Mouse (Mus musculus) intestine, postnatal 0 days (tissue): Measurements from ENCODE around the gene Rbm47. TPM values are rescaled to one million over a fixed set of nuclear protein-coding genes. Genes with fewer than 3 reads are reported as not detected.

Source experiments
- ATAC-seq: fragments of 200-750 bp; cut with Nextera tagmentation; 2 replicates; pipeline ENCODE4 v1.8.0; 2017; ENCODE audit warnings: mild to moderate bottlenecking, moderate TSS enrichment, moderate library complexity
- H3K27ac ChIP-seq: fragments of 300-500 bp; sonication (generic); 2 replicates; pipeline ENCODE4 v1.5.1; 2014; ENCODE audit warnings: mild to moderate bottlenecking, low read depth, low read length, moderate library complexity
- H3K27me3 ChIP-seq: fragments of 300-500 bp; sonication (generic); replicated peaks from 2 replicates; pipeline ENCODE4 v1.6.1; 2014; ENCODE audit warnings: low read length, mixed read lengths; ENCODE audit not compliant: control insufficient read depth, insufficient read depth
- H3K36me3 ChIP-seq: fragments of 300-500 bp; sonication (generic); 2 replicates; pipeline ENCODE4 v1.6.1; 2014; ENCODE audit warnings: mild to moderate bottlenecking, moderate library complexity; ENCODE audit not compliant: control insufficient read depth, insufficient read depth
- H3K4me1 ChIP-seq: fragments of 300-500 bp; sonication (generic); replicated peaks from 2 replicates; pipeline ENCODE4 v1.6.1; 2014; ENCODE audit warnings: antibody characterized with exemption, low read length, mixed read lengths; ENCODE audit not compliant: control insufficient read depth, insufficient read depth
- H3K4me2 ChIP-seq: fragments of 300-500 bp; sonication (generic); replicated peaks from 2 replicates; pipeline ENCODE4 v1.6.1; 2014; ENCODE audit warnings: low read depth, mild to moderate bottlenecking, moderate library complexity
- H3K4me3 ChIP-seq: fragments of 300-500 bp; sonication (generic); 2 replicates; pipeline ENCODE4 v1.5.1; 2014; ENCODE audit warnings: low read depth, low read length
- H3K9ac ChIP-seq: fragments of 300-500 bp; sonication (generic); 2 replicates; pipeline ENCODE4 v1.6.1; 2014; ENCODE audit warnings: mild to moderate bottlenecking, low read depth, low read length
- H3K9me3 ChIP-seq: fragments of 300-500 bp; sonication (generic); 2 replicates; pipeline ENCODE4 v1.6.1; 2016; ENCODE audit warnings: mixed run types; ENCODE audit not compliant: control insufficient read depth
- CTCF ChIP-seq: sonication (generic); IDR thresholded peaks from 2 replicates; pipeline ENCODE4 v1.5.1; 2016; ENCODE audit warnings: low read depth, mild to moderate bottlenecking, control low read depth, antibody characterized with exemption, moderate library complexity
- WGBS: fragments of 180-500 bp; shearing (Covaris S2); extraction: QIAGEN DNeasy Blood & Tissue Kit; methylation state at CpG from one replicate; pipeline ENCODE4 v1.1.7; 2014; 5-methylcytosine and 5-hydroxymethylcytosine counted together
- polyA plus RNA-seq: library from polyadenylated mRNA; unstranded; fragments of >200 nt; fragmentation: Nextera tagmentation; extraction: Ambion mirVana; gene quantifications from 2 replicates; pipeline ENCODE4 v1.2.1, GENCODE M21; 2015

The Rbm47 gene
- polyA plus RNA-seq, 1 experiment from 2014 or later = 146 TPM

GRCm38 (mm10) chr5:66074235-66074634, 98.7 kb downstream of the Rbm47 start:
- peak overlapping the region; percentile 58 for H3K4me2 ChIP-seq
- H3K27me3 ChIP-seq = no peaks in the 10 kb centered on the region
- H3K4me3 ChIP-seq = no peak overlapping the region
- 72% methylated on average over 5 of the region's 5 CpGs for WGBS
- no peak for ATAC-seq
- no peak overlapping the region for H3K9ac ChIP-seq
- H3K36me3 ChIP-seq = no peaks in the 10 kb centered on the region
- no peak for TF ChIP-seq CTCF
- H3K9me3 ChIP-seq = no peaks in the 10 kb centered on the region
- H3K4me1 ChIP-seq = peaks cover 9% of the 10 kb centered on the region
- peak overlapping the region; percentile 86 for H3K27ac ChIP-seq

GRCm38 (mm10) chr5:66073604-66074164, 99.2 kb downstream of the Rbm47 start:
- Histone ChIP-seq H3K27me3 (no peaks in the 10 kb centered on the region), H3K9me3 (no peaks in the 10 kb centered on the region), H3K9ac (no peak overlapping the region), H3K4me2 (peak overlapping the region; percentile 58), H3K4me1 (peaks cover 12% of the 10 kb centered on the region), H3K27ac (peak overlapping the region; percentile 86), H3K36me3 (no peaks in the 10 kb centered on the region), H3K4me3 (no peak overlapping the region)
- no peak for ATAC-seq
- 39% methylated on average over 12 of the region's 12 CpGs for WGBS
- no peak for TF ChIP-seq CTCF

GRCm38 (mm10) chr5:66071722-66072121, 101.2 kb downstream of the Rbm47 start:
- H3K4me2 ChIP-seq = no peak overlapping the region
- no peak overlapping the region for H3K9ac ChIP-seq
- no peak for TF ChIP-seq CTCF
- ATAC-seq = no peak
- peaks cover 12% of the 10 kb centered on the region; the same call in 1 of the 2 replicates for H3K4me1 ChIP-seq
- 45% methylated on average over 8 of the region's 8 CpGs for WGBS
- peak overlapping the region; percentile 28; the same call in 1 of the 2 replicates for H3K27ac ChIP-seq
- H3K36me3 ChIP-seq = no peaks in the 10 kb centered on the region
- H3K4me3 ChIP-seq = no peak overlapping the region
- no peaks in the 10 kb centered on the region for H3K27me3 ChIP-seq
- no peaks in the 10 kb centered on the region for H3K9me3 ChIP-seq

GRCm38 (mm10) chr5:66070350-66070749, 102.6 kb downstream of the Rbm47 start:
- 55% methylated on average over 2 of the region's 2 CpGs for WGBS
- TF ChIP-seq CTCF = no peak
- no peaks in the 10 kb centered on the region for H3K27me3 ChIP-seq
- ATAC-seq = no peak
- peak overlapping the region; percentile 78 for H3K4me2 ChIP-seq
- peak overlapping the region; percentile 70 for H3K27ac ChIP-seq
- no peaks in the 10 kb centered on the region for H3K9me3 ChIP-seq
- no peak overlapping the region for H3K9ac ChIP-seq
- H3K4me1 ChIP-seq = peaks cover 12% of the 10 kb centered on the region; the same call in 1 of the 2 replicates
- no peaks in the 10 kb centered on the region for H3K36me3 ChIP-seq
- H3K4me3 ChIP-seq = peak overlapping the region; percentile 40; the same call in 1 of the 2 replicates

GRCm38 (mm10) chr5:66069470-66070144, 103.3 kb downstream of the Rbm47 start:
- H3K27ac ChIP-seq = peak overlapping the region; percentile 70

GRCm38 (mm10) chr5:66069133-66069469, 103.8 kb downstream of the Rbm47 start:
- Histone ChIP-seq H3K9ac (0 out of 2 replicates have a peak overlapping the region, but pooled peaks have one; percentile 13), H3K9me3 (no peaks in the 10 kb centered on the region), H3K4me1 (peaks cover 9% of the 10 kb centered on the region; the same call in 1 of the 2 replicates), H3K27ac (peak overlapping the region; percentile 70; the same call in 1 of the 2 replicates), H3K36me3 (no peaks in the 10 kb centered on the region), H3K27me3 (no peaks in the 10 kb centered on the region), H3K4me3 (peak overlapping the region; percentile 40), H3K4me2 (peak overlapping the region; percentile 78)
- no peak for ATAC-seq
- no peak for TF ChIP-seq CTCF
- 40% methylated on average over 7 of the region's 7 CpGs for WGBS

More at GRCm38 (mm10) chr5:66069470-66070144, 103.3 kb downstream of the Rbm47 start:
- Histone ChIP-seq H3K4me1 (peaks cover 12% of the 10 kb centered on the region; the same call in 1 of the 2 replicates), H3K9ac (0 out of 2 replicates have a peak overlapping the region, but pooled peaks have one; percentile 13), H3K36me3 (no peaks in the 10 kb centered on the region), H3K4me3 (peak overlapping the region; percentile 40), H3K27me3 (no peaks in the 10 kb centered on the region), H3K9me3 (no peaks in the 10 kb centered on the region), H3K4me2 (peak overlapping the region; percentile 78)
- WGBS = 3% methylated on average over 27 of the region's 27 CpGs
- ATAC-seq = peak; percentile 83
- TF ChIP-seq CTCF = 0 out of 2 replicates have a peak, but pooled peaks have one; percentile 3
